Mouse (Mus musculus) lung, postnatal 0 days (tissue): ENCODE results near the gene Tor2a.

ENCODE experiments used
- CTCF ChIP-seq: IDR thresholded peaks from 2 replicates; pipeline ENCODE4 v1.5.1; 2016; ENCODE audit warnings: antibody characterized with exemption, mild to moderate bottlenecking
- EP300 ChIP-seq: IDR thresholded peaks from 2 replicates; pipeline ENCODE4 v1.6.1; 2016; ENCODE audit warnings: antibody characterized with exemption, mild to moderate bottlenecking, control low read depth

- TF ChIP-seq EP300 (no peak), CTCF (no peak)
Measured at GRCm38 (mm10) chr2:32722581-32722980, 34.5 kb upstream of the Tor2a start.
